Mouse (Mus musculus) liver (tissue): Measurements from ENCODE around the gene Vac14.

Experiments used
- DNase-seq: peaks from one replicate; pipeline ENCODE4 v3.0.0-alpha.2; 2020; ENCODE audit warnings: mixed read lengths

Vac14 gene

GRCm38 (mm10) chr8:110754713-110755112, 136.3 kb downstream of the Vac14 start:
- DNase-seq: no peak

GRCm38 (mm10) chr8:110755511-110756170, 137.3 kb downstream of the Vac14 start:
- DNase-seq: no peak

- DNase-seq: no peak
Observed at GRCm38 (mm10) chr8:110756196-110756595, 137.8 kb downstream of the Vac14 start.

- DNase-seq: no peak
Observed at GRCm38 (mm10) chr8:110760280-110760940, 142.0 kb downstream of the Vac14 start.

GRCm38 (mm10) chr8:110761185-110761584, 142.8 kb downstream of the Vac14 start:
- peak; percentile 25 for DNase-seq

- DNase-seq: no peak
Observed at GRCm38 (mm10) chr8:110761988-110762387, 143.6 kb downstream of the Vac14 start.

GRCm38 (mm10) chr8:110764671-110765070, 146.3 kb downstream of the Vac14 start:
- DNase-seq: no peak

- DNase-seq: no peak
Observed at GRCm38 (mm10) chr8:110767261-110767660, 148.9 kb downstream of the Vac14 start.
